Mouse (Mus musculus): ENCODE results near the gene March11. TPM values are rescaled to one million over a fixed set of nuclear protein-coding genes. Genes with fewer than 3 reads are reported as not detected.

The March11 gene
- not detected in 2 replicates for polyA plus RNA-seq (2012)

DNA sequence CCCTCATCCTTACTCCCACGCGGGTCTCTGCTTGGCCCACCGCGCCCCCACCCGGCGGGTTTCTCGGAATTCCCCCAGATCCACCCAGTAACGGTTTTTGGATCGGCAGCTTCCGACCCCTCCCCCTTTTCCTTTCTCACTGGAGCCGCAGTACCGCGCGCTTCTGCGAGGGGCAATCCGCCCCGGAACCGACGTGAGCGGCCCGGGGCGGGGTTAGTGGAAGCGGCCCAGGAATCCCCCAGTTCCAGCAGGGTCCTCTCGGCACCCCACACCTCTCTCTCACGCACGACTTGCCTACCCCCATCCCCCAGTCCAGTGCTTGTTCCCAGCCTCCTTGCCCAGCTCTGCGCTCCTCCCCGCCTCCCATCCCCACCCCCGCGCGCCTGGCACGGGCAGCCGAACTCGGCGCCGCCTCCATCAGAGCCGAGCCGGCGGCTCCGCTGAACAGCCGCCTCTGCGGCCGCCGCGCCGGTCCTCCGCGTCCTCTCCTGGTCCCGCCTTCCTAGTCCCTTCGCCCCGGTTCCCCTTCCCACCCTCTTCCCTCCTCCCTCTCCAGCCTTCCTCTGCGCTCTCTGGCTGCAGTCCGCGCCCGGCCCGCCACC, at the start of gene March11:
Gene March11, plus strand, starts transcription at position 420 of the 602 bp plus-strand sequence.
- H3K4me3 ChIP-seq (replicated peaks): no peak within 1 kb of the TSS
- TF ChIP-seq GATA1 (IDR thresholded peaks at IDR 0.05; ENCODE audit: low read length) (no peak), TAL1 (IDR thresholded peaks at IDR 0.05; ENCODE audit: low read length) (no peak)
- H3K4me1 ChIP-seq (ENCODE audit: control insufficient read depth): no peaks in the 10 kb centered on the region
- peaks cover 22% of the 10 kb centered on the region for H3K27me3 ChIP-seq (ENCODE audit: control insufficient read depth)
- no peaks in the 10 kb centered on the region for H3K36me3 ChIP-seq (ENCODE audit: control insufficient read depth)
- H3K9me3 ChIP-seq (ENCODE audit: control insufficient read depth, low read length): no peaks in the 10 kb centered on the region

DNA sequence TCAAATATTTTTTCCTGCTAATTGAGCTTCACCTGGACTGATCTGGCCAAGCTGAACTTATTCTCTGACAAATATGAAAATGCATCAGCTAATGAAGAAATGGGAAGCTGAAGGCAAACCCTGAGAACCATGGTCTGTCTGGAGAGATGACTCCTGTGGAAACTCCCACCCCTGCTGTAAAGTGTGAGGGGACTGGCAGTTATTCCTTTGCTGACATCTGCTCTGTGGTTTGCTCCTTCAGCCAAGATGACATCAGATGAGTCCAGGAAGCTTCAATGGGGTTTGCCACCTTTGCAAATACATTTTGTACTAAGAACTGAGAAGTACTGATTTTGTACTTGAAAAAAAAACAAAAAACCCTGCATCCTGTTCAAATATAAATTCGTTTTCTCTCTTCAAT, 46.5 kb upstream of the March11 start:
- Histone ChIP-seq H3K4me1 (ENCODE audit: control insufficient read depth) (no peaks in the 10 kb centered on the region), H3K4me3 (replicated peaks) (no peak overlapping the region), H3K27me3 (ENCODE audit: control insufficient read depth) (no peaks in the 10 kb centered on the region), H3K9me3 (ENCODE audit: control insufficient read depth, low read length) (no peaks in the 10 kb centered on the region), H3K36me3 (ENCODE audit: control insufficient read depth) (no peaks in the 10 kb centered on the region)
- TF ChIP-seq GATA1 (IDR thresholded peaks at IDR 0.05; ENCODE audit: low read length) (no peak), TAL1 (IDR thresholded peaks at IDR 0.05; ENCODE audit: low read length) (no peak)

DNA sequence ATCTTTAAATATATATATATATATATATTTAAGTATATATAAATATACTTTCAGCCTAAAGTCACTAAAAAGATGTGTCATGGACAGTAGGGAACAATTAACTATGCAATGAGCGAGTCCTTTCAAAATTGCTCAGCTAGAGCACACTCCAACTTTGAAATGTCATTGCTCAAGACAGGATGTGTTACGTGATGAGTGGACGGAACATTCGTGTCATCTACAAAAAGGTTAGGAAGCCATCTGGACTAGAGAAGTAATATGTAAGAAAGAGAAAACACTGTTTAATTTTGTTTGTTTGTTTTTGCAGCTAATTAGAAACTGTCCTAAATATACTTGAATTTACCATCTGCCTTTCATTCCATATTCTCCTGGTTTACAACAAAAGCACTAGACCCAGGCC, 39.3 kb upstream of the March11 start:
- Histone ChIP-seq H3K36me3 (ENCODE audit: control insufficient read depth) (no peaks in the 10 kb centered on the region), H3K4me3 (replicated peaks) (no peak overlapping the region), H3K9me3 (ENCODE audit: control insufficient read depth, low read length) (no peaks in the 10 kb centered on the region; the same call in 1 of the 2 replicates), H3K4me1 (ENCODE audit: control insufficient read depth) (no peaks in the 10 kb centered on the region), H3K27me3 (ENCODE audit: control insufficient read depth) (no peaks in the 10 kb centered on the region)
- TF ChIP-seq GATA1 (IDR thresholded peaks at IDR 0.05; ENCODE audit: low read length) (no peak), TAL1 (IDR thresholded peaks at IDR 0.05; ENCODE audit: low read length) (no peak)

DNA sequence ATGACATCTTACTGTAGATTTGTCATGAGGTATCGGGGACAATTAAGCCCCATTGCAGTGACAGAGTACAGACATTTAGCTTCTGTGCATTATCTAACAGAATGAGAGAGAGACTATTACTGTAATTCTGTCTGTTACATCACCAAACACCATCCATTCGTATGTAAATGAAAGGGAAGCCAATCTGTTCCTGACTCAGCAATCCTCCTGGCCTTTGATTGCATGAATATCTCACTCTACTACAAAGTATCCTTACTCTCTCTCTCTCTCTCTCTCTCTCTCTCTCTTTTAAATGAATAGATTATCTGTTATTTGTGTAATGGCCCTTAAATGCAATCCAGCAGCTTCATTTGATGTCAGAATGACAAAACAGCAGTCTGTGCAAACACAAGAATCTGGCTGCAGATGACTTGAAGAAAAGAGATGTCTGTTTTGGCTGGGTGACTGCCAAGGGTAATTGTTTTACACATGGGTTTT, 32.8 kb upstream of the March11 start:
- TF ChIP-seq TAL1 (IDR thresholded peaks at IDR 0.05; ENCODE audit: low read length): no peak
- no peak for TF ChIP-seq GATA1 (IDR thresholded peaks at IDR 0.05; ENCODE audit: low read length)
- no peaks in the 10 kb centered on the region for H3K27me3 ChIP-seq (ENCODE audit: control insufficient read depth)
- H3K4me3 ChIP-seq (replicated peaks): no peak overlapping the region
- peaks cover 5% of the 10 kb centered on the region; the same call in 1 of the 2 replicates for H3K9me3 ChIP-seq (ENCODE audit: control insufficient read depth, low read length)
- no peaks in the 10 kb centered on the region for H3K4me1 ChIP-seq (ENCODE audit: control insufficient read depth)
- no peaks in the 10 kb centered on the region for H3K36me3 ChIP-seq (ENCODE audit: control insufficient read depth)

DNA sequence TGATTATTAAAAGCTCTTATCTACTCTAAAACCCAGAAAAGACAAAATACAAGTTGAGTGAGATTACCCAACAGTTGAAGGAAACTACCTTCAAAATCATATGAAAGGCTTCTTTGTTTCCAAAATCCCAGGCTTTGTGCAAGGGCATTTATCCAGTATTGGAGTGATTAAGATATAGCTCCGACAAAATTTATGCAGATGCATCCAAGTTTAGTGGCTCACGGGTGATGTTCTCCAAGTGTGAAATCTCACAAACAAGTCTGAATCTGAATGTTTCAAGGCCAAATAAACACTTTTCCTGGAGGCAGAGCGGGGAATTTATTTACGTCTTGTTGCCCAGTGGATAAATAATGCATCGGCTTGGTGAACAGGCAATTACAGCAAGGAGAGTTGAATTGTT, 32.2 kb upstream of the March11 start:
- no peaks in the 10 kb centered on the region for H3K36me3 ChIP-seq (ENCODE audit: control insufficient read depth)
- TF ChIP-seq GATA1 (IDR thresholded peaks at IDR 0.05; ENCODE audit: low read length) (no peak), TAL1 (IDR thresholded peaks at IDR 0.05; ENCODE audit: low read length) (no peak)
- no peak overlapping the region for H3K4me3 ChIP-seq (replicated peaks)
- no peaks in the 10 kb centered on the region for H3K4me1 ChIP-seq (ENCODE audit: control insufficient read depth)
- H3K9me3 ChIP-seq (ENCODE audit: control insufficient read depth, low read length): peaks cover 5% of the 10 kb centered on the region; the same call in 1 of the 2 replicates
- H3K27me3 ChIP-seq (ENCODE audit: control insufficient read depth): no peaks in the 10 kb centered on the region

DNA sequence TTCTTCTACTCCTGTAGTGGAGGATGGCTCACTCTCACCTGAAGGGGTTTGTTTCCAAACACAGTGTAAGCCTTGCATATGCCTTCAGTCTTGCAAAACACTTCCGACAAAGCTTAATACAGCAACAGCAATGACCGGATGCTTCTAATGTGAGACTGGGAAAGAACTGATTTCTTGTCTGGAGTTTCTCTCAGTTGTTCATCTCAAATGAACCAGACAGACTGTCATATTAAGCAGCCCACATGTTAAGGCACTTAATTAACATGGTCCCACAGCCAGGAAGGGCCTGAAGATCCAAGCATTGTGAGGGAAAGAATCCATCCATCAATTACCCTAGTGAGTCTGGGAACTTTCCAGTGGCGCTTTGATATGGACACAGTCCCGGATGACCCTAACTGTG, 17.0 kb upstream of the March11 start:
- H3K4me3 ChIP-seq (replicated peaks): no peak overlapping the region
- H3K9me3 ChIP-seq (ENCODE audit: control insufficient read depth, low read length): no peaks in the 10 kb centered on the region; the same call in 1 of the 2 replicates
- TF ChIP-seq GATA1 (IDR thresholded peaks at IDR 0.05; ENCODE audit: low read length) (no peak), TAL1 (IDR thresholded peaks at IDR 0.05; ENCODE audit: low read length) (no peak)
- H3K4me1 ChIP-seq (ENCODE audit: control insufficient read depth): no peaks in the 10 kb centered on the region
- H3K36me3 ChIP-seq (ENCODE audit: control insufficient read depth): no peaks in the 10 kb centered on the region
- no peaks in the 10 kb centered on the region for H3K27me3 ChIP-seq (ENCODE audit: control insufficient read depth)

DNA sequence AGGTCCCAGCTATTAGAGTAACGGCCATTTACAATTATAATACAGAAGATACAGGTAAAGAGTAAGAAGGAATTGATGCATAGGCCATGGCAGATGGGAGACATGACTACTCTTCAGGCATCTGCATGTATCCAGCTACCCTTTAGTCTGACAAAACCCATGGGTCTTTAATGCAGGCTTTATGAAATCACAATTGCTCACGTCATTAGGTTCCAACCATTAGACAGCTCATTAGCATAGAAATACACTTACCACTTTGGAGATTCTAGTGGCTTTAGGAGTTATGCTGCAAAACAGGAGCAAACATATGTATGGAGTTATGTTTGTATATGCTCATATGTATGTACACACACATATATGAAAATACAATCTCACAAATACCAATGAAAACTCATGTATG, 16.0 kb upstream of the March11 start:
- Histone ChIP-seq H3K9me3 (ENCODE audit: control insufficient read depth, low read length) (no peaks in the 10 kb centered on the region), H3K4me1 (ENCODE audit: control insufficient read depth) (no peaks in the 10 kb centered on the region), H3K36me3 (ENCODE audit: control insufficient read depth) (no peaks in the 10 kb centered on the region), H3K4me3 (replicated peaks) (no peak overlapping the region), H3K27me3 (ENCODE audit: control insufficient read depth) (no peaks in the 10 kb centered on the region)
- TF ChIP-seq GATA1 (IDR thresholded peaks at IDR 0.05; ENCODE audit: low read length) (no peak), TAL1 (IDR thresholded peaks at IDR 0.05; ENCODE audit: low read length) (no peak)

DNA sequence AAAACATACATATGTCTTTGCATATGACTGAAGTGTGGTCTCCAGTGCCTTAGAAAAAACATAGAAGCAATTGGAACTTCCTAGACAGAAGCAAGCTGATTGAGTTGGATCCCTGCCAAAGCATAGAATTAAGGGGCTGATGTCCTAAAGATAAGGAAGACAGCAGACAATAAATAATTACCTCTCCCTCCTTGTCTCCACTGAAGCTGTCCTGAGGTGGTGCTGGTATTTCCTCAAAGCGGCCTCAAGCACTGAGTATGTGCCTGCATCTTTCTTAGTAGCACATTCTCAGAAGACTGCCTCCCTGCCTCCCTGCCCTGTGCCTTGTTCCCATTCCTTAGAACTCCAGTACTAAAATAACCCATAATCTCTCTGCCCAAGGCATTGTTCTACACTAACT, 15.6 kb upstream of the March11 start:
- no peaks in the 10 kb centered on the region for H3K9me3 ChIP-seq (ENCODE audit: control insufficient read depth, low read length)
- H3K4me1 ChIP-seq (ENCODE audit: control insufficient read depth): no peaks in the 10 kb centered on the region
- no peaks in the 10 kb centered on the region for H3K36me3 ChIP-seq (ENCODE audit: control insufficient read depth)
- H3K27me3 ChIP-seq (ENCODE audit: control insufficient read depth): no peaks in the 10 kb centered on the region
- TF ChIP-seq GATA1 (IDR thresholded peaks at IDR 0.05; ENCODE audit: low read length) (no peak), TAL1 (IDR thresholded peaks at IDR 0.05; ENCODE audit: low read length) (no peak)
- no peak overlapping the region for H3K4me3 ChIP-seq (replicated peaks)

DNA sequence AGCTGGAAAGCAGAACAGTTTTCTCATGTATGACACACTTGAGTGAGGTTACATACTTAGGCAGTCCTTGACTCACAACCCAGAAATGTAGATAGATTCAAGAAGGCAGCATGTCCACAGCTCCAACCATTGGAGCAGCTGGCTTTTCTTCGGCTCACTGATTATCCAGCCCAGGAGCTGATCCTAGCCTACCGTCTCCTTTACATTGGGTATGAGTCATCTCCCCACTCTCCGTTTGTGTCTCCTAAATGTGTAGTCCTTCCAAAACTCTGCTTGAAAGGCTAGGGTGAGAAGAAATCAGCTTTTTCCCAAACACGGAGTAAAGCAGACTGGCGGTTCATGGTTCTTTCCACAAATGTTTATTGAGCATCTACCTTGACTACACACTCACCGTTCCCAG, 10.2 kb upstream of the March11 start:
- peaks cover 3% of the 10 kb centered on the region; the same call in 1 of the 2 replicates for H3K9me3 ChIP-seq (ENCODE audit: control insufficient read depth, low read length)
- no peak for TF ChIP-seq TAL1 (IDR thresholded peaks at IDR 0.05; ENCODE audit: low read length)
- no peak for TF ChIP-seq GATA1 (IDR thresholded peaks at IDR 0.05; ENCODE audit: low read length)
- no peaks in the 10 kb centered on the region for H3K4me1 ChIP-seq (ENCODE audit: control insufficient read depth)
- H3K4me3 ChIP-seq (replicated peaks): no peak overlapping the region
- no peaks in the 10 kb centered on the region for H3K36me3 ChIP-seq (ENCODE audit: control insufficient read depth)
- H3K27me3 ChIP-seq (ENCODE audit: control insufficient read depth): no peaks in the 10 kb centered on the region
